Mouse (Mus musculus) stomach, embryonic 16.5 days (tissue): ENCODE measurements around the gene Hmg20b. TPM values are rescaled to one million over a fixed set of nuclear protein-coding genes. Genes with fewer than 3 reads are reported as not detected.
A peak's percentile ranks its signal among the peaks of the same experiment; 100 is the strongest.

Source experiments
- ATAC-seq: fragments of 200-750 bp; cut with Nextera tagmentation; 2 replicates; pipeline ENCODE4 v1.8.0; 2017; ENCODE audit warnings: moderate number of reproducible peaks, moderate TSS enrichment; ENCODE audit not compliant: insufficient read depth, low FRiP score
- H3K27ac ChIP-seq: fragments of 300-500 bp; sonication (generic); 2 replicates; pipeline ENCODE4 v1.5.1; 2014; ENCODE audit warnings: low read length
- H3K27me3 ChIP-seq: fragments of 300-500 bp; sonication (generic); 2 replicates; pipeline ENCODE4 v1.6.1; 2014; ENCODE audit warnings: low read length, control low read depth, mixed read lengths; ENCODE audit not compliant: control insufficient read depth, insufficient read depth
- H3K36me3 ChIP-seq: fragments of 300-500 bp; sonication (generic); 2 replicates; pipeline ENCODE4 v1.6.1; 2014; ENCODE audit warnings: low read length; ENCODE audit not compliant: control insufficient read depth, insufficient read depth
- H3K4me1 ChIP-seq: fragments of 300-500 bp; sonication (generic); 2 replicates; pipeline ENCODE4 v1.6.1; 2014; ENCODE audit warnings: low read length, control low read depth, mixed read lengths; ENCODE audit not compliant: control insufficient read depth, insufficient read depth
- H3K4me2 ChIP-seq: fragments of 300-500 bp; sonication (generic); 2 replicates; pipeline ENCODE4 v1.6.1; 2014; ENCODE audit warnings: low read depth, low read length, mixed read lengths
- H3K4me3 ChIP-seq: fragments of 300-500 bp; sonication (generic); replicated peaks from 2 replicates; pipeline ENCODE4 v1.5.1; 2014; ENCODE audit warnings: mild to moderate bottlenecking, low read length
- H3K9ac ChIP-seq: fragments of 300-500 bp; sonication (generic); 2 replicates; pipeline ENCODE4 v1.6.1; 2014; ENCODE audit warnings: low read length
- H3K9me3 ChIP-seq: fragments of 300-500 bp; sonication (generic); replicated peaks from 2 replicates; pipeline ENCODE4 v1.6.1; 2016; ENCODE audit warnings: low read length, control low read depth; ENCODE audit not compliant: control insufficient read depth
- WGBS: fragments of 180-500 bp; shearing (Covaris S2); extraction: QIAGEN DNeasy Blood & Tissue Kit; methylation state at CpG from one replicate; pipeline ENCODE4 v1.1.7; 2014; 5-methylcytosine and 5-hydroxymethylcytosine counted together
- polyA plus RNA-seq: library from polyadenylated mRNA; unstranded; fragments of >200 nt; fragmentation: Nextera tagmentation; extraction: Ambion mirVana; gene quantifications from 2 replicates; pipeline ENCODE4 v1.2.1, GENCODE M21; 2015

The Hmg20b gene
- polyA plus RNA-seq, 1 experiment from 2014 or later = 67.7 TPM

DNA sequence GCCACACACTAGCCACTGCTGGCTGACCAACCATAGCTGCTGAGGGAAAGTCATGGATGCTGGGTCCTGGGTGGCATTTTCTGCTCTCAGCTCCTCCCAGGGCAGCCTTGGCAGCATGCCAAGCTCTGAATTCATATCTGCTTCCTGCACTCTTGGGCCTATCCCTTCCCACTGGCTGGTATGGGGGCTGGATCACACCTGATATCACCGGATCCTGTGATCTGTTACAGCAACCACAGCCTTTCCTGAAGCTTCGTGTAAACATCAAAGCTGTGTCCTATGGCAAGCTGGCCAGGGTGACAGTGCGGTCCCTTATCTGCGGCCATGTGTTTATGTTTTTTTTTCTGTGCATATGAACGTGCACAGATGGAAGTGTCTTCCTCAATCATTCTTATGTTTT is 31.8 kb upstream of the Hmg20b start:
- WGBS = 60% methylated on average over 5 of the region's 5 CpGs
- no peak overlapping the region for H3K9ac ChIP-seq

DNA sequence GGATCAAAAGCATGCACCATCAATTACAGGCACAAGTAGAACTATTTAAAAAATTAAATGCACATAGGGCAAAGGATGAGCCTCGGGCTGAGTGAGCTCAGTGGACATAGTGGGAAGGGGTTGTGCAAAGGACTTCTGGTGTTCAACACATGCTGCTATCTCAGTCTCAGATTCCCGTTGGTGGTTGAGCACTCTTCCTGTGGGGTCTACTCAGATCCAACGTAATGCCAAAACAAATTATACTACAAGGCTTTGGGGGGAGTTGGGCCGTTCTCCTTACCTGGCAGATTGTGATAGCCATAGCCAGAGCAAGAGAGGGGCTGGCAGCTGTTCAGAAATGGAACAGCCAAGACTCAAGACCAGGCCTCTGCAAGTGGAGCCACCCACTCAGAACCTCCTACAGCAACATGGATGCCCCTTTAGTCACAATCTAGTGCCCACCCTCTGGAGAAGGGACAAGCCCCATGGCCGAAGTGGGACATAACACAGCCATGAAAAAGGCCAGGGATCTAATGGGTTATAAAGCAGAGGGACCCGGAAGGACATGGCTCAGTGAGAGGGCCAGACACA is 29.6 kb upstream of the Hmg20b start:
- Histone ChIP-seq H3K9me3 (no peaks in the 10 kb centered on the region), H3K4me3 (no peak overlapping the region), H3K4me1 (peaks cover 27% of the 10 kb centered on the region), H3K27ac (no peak overlapping the region), H3K9ac (no peak overlapping the region), H3K4me2 (no peak overlapping the region), H3K27me3 (no peaks in the 10 kb centered on the region), H3K36me3 (peaks cover 4% of the 10 kb centered on the region; the same call in 1 of the 2 replicates)
- 83% methylated on average over 6 of the region's 6 CpGs for WGBS
- no peak for ATAC-seq

More for the DNA sequence above, 31.8 kb upstream of the Hmg20b start:
- Histone ChIP-seq H3K4me1 (peaks cover 23% of the 10 kb centered on the region), H3K27ac (peak overlapping the region; percentile 34), H3K4me3 (no peak overlapping the region), H3K36me3 (no peaks in the 10 kb centered on the region), H3K27me3 (no peaks in the 10 kb centered on the region), H3K9me3 (no peaks in the 10 kb centered on the region), H3K4me2 (no peak overlapping the region)
- no peak for ATAC-seq

DNA sequence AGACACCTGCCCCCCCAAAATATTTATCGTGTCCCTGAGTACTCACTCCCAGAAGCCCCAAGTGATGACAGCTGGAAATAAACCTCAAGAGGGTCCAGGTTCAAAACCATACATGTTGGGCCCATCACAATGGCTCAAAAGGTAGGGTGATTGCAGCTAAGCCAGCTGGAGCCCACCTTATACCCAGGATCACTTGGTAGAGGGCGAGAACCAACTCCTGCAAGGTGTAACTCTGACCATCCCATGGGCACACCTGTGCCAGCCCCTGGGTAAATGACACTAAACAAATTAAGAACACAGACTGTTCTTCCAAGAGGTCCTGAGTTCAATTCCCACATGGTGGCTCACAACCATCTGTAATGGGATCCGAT is 28.9 kb upstream of the Hmg20b start:
- Histone ChIP-seq H3K27me3 (no peaks in the 10 kb centered on the region), H3K4me1 (peaks cover 26% of the 10 kb centered on the region), H3K9me3 (no peaks in the 10 kb centered on the region), H3K4me3 (peak overlapping the region; percentile 88), H3K36me3 (peaks cover 5% of the 10 kb centered on the region; the same call in 1 of the 2 replicates), H3K27ac (peak overlapping the region; percentile 84), H3K4me2 (peak overlapping the region; percentile 75), H3K9ac (peak overlapping the region; percentile 74)
- 57% methylated on average over 3 of the region's 3 CpGs for WGBS
- no peak for ATAC-seq

- peaks cover 8% of the 10 kb centered on the region; the same call in 1 of the 2 replicates for H3K36me3 ChIP-seq
- H3K4me3 ChIP-seq = peak overlapping the region; percentile 88
These were observed 28.4 kb upstream of the Hmg20b start for GRCm38 (mm10) chr10:81378553-81379182.

DNA sequence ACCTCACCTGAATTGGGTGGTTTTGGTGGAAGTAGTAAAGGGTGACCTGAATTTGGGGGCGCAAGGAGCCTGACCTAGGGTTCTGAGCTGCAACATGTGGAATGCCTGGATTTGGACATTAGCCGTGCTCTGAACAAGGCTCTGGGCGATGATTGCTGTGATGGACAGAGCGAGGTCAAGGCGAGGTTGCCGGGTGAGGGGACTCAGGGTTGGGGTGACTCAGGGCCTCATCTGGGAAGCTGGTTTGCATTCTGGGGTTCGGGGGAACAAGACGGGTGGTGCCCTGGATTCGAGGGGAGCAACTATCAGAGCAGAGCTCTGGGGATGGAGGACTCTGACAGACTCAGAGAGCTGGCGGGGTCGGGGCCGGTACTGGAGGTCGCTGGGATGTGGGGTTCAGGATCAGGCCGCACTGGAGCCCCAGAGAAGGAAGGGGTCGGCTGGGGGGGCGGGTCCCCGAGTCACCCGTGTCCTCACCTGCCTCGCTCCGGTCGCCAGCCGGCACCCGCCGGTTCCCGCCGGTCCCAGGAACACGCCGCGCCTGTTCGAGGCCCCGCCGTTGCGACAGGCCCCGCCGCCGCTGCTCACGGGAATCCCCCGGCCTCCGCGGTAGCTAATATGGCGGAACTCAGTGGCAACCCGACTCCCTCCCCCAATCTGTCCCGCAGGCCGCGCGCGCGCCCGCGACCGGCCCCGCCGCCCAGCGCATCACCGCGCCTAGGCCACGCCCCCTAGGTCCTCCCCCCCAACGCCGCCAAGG is 27.7 kb upstream of the Hmg20b start, which contains the start of gene Fzr1:
Gene Fzr1 (minus strand): TSS at position 724 of the 760 bp plus-strand sequence.
- peak within 1 kb of the TSS; percentile 95 for H3K9ac ChIP-seq
- WGBS = under 1% methylated on average over 55 of the region's 59 CpGs
- peak within 1 kb of the TSS; percentile 88 for H3K4me3 ChIP-seq
- no peaks in the 10 kb centered on the region for H3K9me3 ChIP-seq
- H3K36me3 ChIP-seq = peaks cover 8% of the 10 kb centered on the region; the same call in 1 of the 2 replicates
- peak; percentile 8; the same call in 1 of the 2 replicates for ATAC-seq
- H3K4me1 ChIP-seq = peaks cover 26% of the 10 kb centered on the region
- no peaks in the 10 kb centered on the region for H3K27me3 ChIP-seq
- peak within 1 kb of the TSS; percentile 75 for H3K4me2 ChIP-seq
- peak within 1 kb of the TSS; percentile 84 for H3K27ac ChIP-seq

More at GRCm38 (mm10) chr10:81378553-81379182, 28.4 kb upstream of the Hmg20b start:
- WGBS = under 1% methylated on average over 46 of the region's 46 CpGs
- no peaks in the 10 kb centered on the region for H3K27me3 ChIP-seq
- H3K4me1 ChIP-seq = peaks cover 26% of the 10 kb centered on the region
- H3K4me2 ChIP-seq = peak overlapping the region; percentile 75
- H3K27ac ChIP-seq = peak overlapping the region; percentile 84
- peak overlapping the region; percentile 74 for H3K9ac ChIP-seq
- peak; percentile 97 for ATAC-seq
- no peaks in the 10 kb centered on the region for H3K9me3 ChIP-seq

- H3K4me1 ChIP-seq = peaks cover 26% of the 10 kb centered on the region
- H3K9me3 ChIP-seq = no peaks in the 10 kb centered on the region
- H3K4me2 ChIP-seq = peak overlapping the region; percentile 74
- H3K36me3 ChIP-seq = peaks cover 8% of the 10 kb centered on the region; the same call in 1 of the 2 replicates
- H3K4me3 ChIP-seq = peak overlapping the region; percentile 88
- H3K27me3 ChIP-seq = no peaks in the 10 kb centered on the region
- WGBS = 30% methylated on average over 2 of the region's 2 CpGs
- no peak for ATAC-seq
- peak overlapping the region; percentile 67 for H3K27ac ChIP-seq
- peak overlapping the region; percentile 95 for H3K9ac ChIP-seq
These were observed 27.0 kb upstream of the Hmg20b start for GRCm38 (mm10) chr10:81377362-81377664.

DNA sequence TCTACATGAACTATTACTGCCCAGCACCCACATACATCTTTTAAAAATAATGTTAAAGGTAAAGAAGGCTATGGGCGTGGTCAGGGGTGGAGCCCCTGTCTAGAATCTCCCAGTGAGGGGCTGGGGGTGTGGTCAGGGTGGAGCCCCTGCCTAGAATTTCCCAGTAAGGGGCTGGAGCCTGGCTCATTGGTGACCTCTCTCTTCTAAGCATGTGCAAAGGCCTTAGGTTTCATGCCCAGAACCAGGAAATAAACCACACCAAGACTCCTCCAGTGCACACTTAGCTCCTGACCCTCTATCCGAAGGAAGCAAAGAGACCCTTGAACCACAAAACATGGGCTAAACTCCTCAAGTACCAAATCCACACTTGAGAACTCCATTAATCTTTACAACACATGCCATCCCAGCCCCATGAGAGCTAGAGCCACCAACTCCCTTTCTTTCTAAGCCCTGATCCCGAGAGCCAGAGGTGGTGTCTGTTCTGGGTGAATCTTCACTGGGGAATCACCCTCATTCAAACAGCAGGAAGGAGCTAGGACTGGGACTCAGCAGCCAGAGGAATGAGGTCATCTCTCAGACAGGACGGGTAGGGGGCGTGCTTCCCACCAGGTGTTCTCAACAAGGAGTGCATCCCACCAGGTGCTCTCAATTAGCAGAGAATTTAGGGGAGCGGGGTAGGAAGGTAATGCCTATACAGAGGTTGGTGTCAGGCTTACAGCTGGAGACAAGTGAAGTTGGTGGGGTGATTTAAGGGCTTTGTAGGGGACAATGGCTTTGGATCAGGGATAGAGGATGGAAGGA is 26.5 kb upstream of the Hmg20b start:
- WGBS = 30% methylated on average over 6 of the region's 6 CpGs
- peaks cover 8% of the 10 kb centered on the region; the same call in 1 of the 2 replicates for H3K36me3 ChIP-seq
- H3K4me1 ChIP-seq = peaks cover 26% of the 10 kb centered on the region
- peak overlapping the region; percentile 67 for H3K27ac ChIP-seq
- H3K9ac ChIP-seq = peak overlapping the region; percentile 95
- H3K9me3 ChIP-seq = no peaks in the 10 kb centered on the region
- peak overlapping the region; percentile 74 for H3K4me2 ChIP-seq
- peak overlapping the region; percentile 88 for H3K4me3 ChIP-seq
- ATAC-seq = no peak
- no peaks in the 10 kb centered on the region for H3K27me3 ChIP-seq

- Histone ChIP-seq H3K4me3 (no peak overlapping the region), H3K4me1 (peaks cover 26% of the 10 kb centered on the region), H3K36me3 (peaks cover 22% of the 10 kb centered on the region; the same call in 1 of the 2 replicates), H3K9me3 (no peaks in the 10 kb centered on the region), H3K9ac (no peak overlapping the region), H3K4me2 (no peak overlapping the region), H3K27me3 (no peaks in the 10 kb centered on the region), H3K27ac (no peak overlapping the region)
- ATAC-seq = no peak
- 95% methylated on average over 10 of the region's 10 CpGs for WGBS
These were observed 25.0 kb upstream of the Hmg20b start for GRCm38 (mm10) chr10:81375322-81375721.
